Mouse (Mus musculus): ENCODE results near the gene Znrd1as.
"Not testable (repeated sequence)": the region's sequence is repeated elsewhere in the genome, so short reads cannot be mapped to it uniquely, and the experiment has no call there.

Znrd1as gene

DNA sequence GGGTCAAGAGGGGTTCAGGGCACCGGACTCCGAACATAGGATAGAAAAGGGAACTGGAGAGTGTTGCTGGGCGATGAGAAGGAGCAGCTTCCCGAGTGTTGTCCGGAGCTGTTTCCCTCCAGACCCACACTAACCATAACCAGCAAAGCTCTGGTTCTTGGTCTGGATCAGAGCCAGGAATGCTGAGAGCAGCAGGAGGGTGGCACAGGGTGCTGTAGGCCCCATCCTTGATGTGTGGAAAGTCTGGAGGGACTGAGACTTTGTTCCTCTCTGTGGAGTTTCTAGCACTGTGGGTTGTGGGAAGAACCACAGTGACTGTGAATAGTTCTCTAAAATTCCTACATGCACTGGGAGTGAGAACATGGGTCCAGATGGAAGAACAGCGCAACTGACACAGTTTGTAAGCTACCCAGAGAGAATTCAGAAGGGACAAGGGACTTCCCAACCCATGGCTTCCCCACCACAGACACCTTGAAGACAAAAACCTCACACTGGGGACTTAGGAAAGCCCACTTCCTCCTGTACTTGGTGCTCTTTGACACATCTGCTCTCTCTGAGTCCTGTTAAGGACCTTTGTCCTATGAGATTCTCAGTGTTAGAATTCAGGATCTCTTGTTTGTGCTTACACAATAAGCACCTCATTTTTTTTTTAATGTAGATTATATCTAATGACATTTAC, 12.9 kb downstream of the Znrd1as start:
- no peak for DNase-seq (ENCODE audit: low read depth, low spot score)
- H3K36me3 ChIP-seq (ENCODE audit: control insufficient read depth, insufficient read depth, low read length, poor library complexity, severe bottlenecking) = no peaks in the 10 kb centered on the region
- no peaks in the 10 kb centered on the region; the same call in 1 of the 2 replicates for H3K27me3 ChIP-seq (ENCODE audit: control insufficient read depth, insufficient read depth, low read length, poor library complexity, severe bottlenecking)

DNA sequence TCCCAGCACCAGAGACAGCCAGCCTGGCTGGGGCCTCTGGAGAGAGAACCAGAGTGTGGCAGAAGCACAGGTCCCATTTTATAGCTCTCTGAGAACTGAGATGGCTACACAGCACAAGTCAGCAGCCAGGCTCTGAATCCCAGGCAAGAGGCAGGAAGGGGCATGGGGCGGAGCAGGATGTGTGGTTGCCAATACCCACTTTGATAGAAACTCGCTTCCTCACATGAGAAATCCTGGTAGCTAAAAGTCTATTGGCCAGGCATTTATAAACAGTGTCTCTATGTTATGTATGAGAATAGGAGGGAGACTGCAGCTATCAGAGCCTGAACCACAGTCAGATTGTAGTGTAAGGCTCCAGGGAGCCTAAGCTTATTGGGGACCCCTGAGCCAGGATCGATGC, 14.4 kb downstream of the Znrd1as start:
- Histone ChIP-seq H3K27me3 (ENCODE audit: control insufficient read depth, insufficient read depth, low read length, poor library complexity, severe bottlenecking) (no peaks in the 10 kb centered on the region; the same call in none of the 2 replicates), H3K36me3 (ENCODE audit: control insufficient read depth, insufficient read depth, low read length, poor library complexity, severe bottlenecking) (no peaks in the 10 kb centered on the region)
- DNase-seq (ENCODE audit: low read depth, low spot score) = no peak

DNA sequence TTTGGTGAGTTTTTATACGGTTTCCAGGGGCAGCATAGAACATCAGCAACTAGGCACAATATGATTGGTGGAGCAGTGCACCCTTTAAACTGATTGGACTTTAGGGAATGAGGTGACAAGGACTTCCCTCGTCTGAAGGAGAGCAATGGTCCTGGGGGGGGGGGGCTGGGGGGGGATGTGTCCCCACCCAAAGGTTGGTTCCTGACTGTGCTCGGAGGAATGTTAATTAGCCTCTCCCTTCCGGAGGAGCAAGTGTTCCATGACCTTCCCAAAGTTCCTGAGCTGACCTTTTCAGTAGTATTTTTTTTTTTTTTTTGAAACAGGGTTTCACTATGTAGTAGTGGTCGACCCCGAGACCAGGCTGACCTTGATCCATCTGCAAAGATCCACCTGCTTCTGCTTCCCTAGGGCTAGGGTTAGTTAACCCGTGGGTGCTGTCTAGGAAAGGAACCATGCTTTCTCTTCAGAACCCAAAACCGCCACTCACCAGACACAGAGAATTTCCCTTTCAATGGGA, 14.9 kb downstream of the Znrd1as start:
- H3K27me3 ChIP-seq (ENCODE audit: control insufficient read depth, insufficient read depth, low read length, poor library complexity, severe bottlenecking) = no peaks in the 10 kb centered on the region; the same call in none of the 2 replicates
- no peak for DNase-seq (ENCODE audit: low read depth, low spot score)
- no peaks in the 10 kb centered on the region for H3K36me3 ChIP-seq (ENCODE audit: control insufficient read depth, insufficient read depth, low read length, poor library complexity, severe bottlenecking)

- no peak for DNase-seq (ENCODE audit: low read depth, low spot score)
Measured at GRCm38 (mm10) chr17:36981221-36981813, 22.9 kb downstream of the Znrd1as start, which contains the start of gene 2410137M14Rik. TSS of gene 2410137M14Rik (minus strand) at chr17:36981237.

DNA sequence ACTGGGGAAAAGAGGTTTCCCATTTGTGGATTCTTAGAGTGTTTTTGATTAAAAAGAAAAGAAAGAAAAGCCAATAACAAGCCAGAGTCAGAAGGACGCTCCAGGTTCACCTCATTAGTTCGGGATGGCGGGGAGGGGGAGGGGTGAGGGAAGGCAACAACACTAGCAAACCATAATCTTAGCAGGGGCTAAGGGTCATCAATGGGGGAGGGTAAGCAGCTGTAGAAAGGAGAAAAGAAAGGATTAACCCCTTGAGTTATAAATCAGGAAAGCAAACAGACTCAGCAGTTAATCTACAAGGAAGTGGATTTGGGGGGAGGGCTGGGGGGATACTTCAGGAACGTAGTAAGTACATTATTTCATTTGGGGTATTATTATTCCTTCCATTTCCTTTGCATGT, 23.5 kb downstream of the Znrd1as start:
- DNase-seq (ENCODE audit: low read depth, low spot score) = no peak
- H3K27me3 ChIP-seq (ENCODE audit: control insufficient read depth, insufficient read depth, low read length, poor library complexity, severe bottlenecking) = no peaks in the 10 kb centered on the region; the same call in 1 of the 2 replicates

More at GRCm38 (mm10) chr17:36981221-36981813, 22.9 kb downstream of the Znrd1as start, which contains the start of gene 2410137M14Rik:
- H3K27me3 ChIP-seq (ENCODE audit: control insufficient read depth, insufficient read depth, low read length, poor library complexity, severe bottlenecking) = no peaks in the 10 kb centered on the region; the same call in 1 of the 2 replicates
- no peaks in the 10 kb centered on the region for H3K36me3 ChIP-seq (ENCODE audit: control insufficient read depth, insufficient read depth, low read length, poor library complexity, severe bottlenecking)

GRCm38 (mm10) chr17:36982253-36983155, 24.1 kb downstream of the Znrd1as start:
- no peak for DNase-seq (ENCODE audit: low read depth, low spot score)

More for the DNA sequence above, 23.5 kb downstream of the Znrd1as start:
- H3K36me3 ChIP-seq (ENCODE audit: control insufficient read depth, insufficient read depth, low read length, poor library complexity, severe bottlenecking) = no peaks in the 10 kb centered on the region

GRCm38 (mm10) chr17:36988475-36988874, 30.1 kb downstream of the Znrd1as start:
- no peak for DNase-seq (ENCODE audit: low read depth, low spot score)
- H3K36me3 ChIP-seq (ENCODE audit: control insufficient read depth, insufficient read depth, low read length, poor library complexity, severe bottlenecking) = no peaks in the 10 kb centered on the region

More at GRCm38 (mm10) chr17:36982253-36983155, 24.1 kb downstream of the Znrd1as start:
- Histone ChIP-seq H3K27me3 (ENCODE audit: control insufficient read depth, insufficient read depth, low read length, poor library complexity, severe bottlenecking) (no peaks in the 10 kb centered on the region), H3K36me3 (ENCODE audit: control insufficient read depth, insufficient read depth, low read length, poor library complexity, severe bottlenecking) (no peaks in the 10 kb centered on the region)

GRCm38 (mm10) chr17:36989437-36989836, 31.0 kb downstream of the Znrd1as start, which contains the start of gene H2-M5:
TSS of gene H2-M5 (minus strand) at chr17:36989537.
- no peak for DNase-seq (ENCODE audit: low read depth, low spot score)
- Histone ChIP-seq H3K27me3 (ENCODE audit: control insufficient read depth, insufficient read depth, low read length, poor library complexity, severe bottlenecking) (no peaks in the 10 kb centered on the region), H3K36me3 (ENCODE audit: control insufficient read depth, insufficient read depth, low read length, poor library complexity, severe bottlenecking) (no peaks in the 10 kb centered on the region)

More at GRCm38 (mm10) chr17:36988475-36988874, 30.1 kb downstream of the Znrd1as start:
- H3K27me3 ChIP-seq (ENCODE audit: control insufficient read depth, insufficient read depth, low read length, poor library complexity, severe bottlenecking) = no peaks in the 10 kb centered on the region

- not testable (repeated sequence) for H3K36me3 ChIP-seq (ENCODE audit: control insufficient read depth, insufficient read depth, low read length, poor library complexity, severe bottlenecking); H3K27me3 ChIP-seq (ENCODE audit: control insufficient read depth, insufficient read depth, low read length, poor library complexity, severe bottlenecking); DNase-seq (ENCODE audit: low read depth, low spot score)
Measured at GRCm38 (mm10) chr17:36990630-36991029, 32.2 kb downstream of the Znrd1as start.

DNA sequence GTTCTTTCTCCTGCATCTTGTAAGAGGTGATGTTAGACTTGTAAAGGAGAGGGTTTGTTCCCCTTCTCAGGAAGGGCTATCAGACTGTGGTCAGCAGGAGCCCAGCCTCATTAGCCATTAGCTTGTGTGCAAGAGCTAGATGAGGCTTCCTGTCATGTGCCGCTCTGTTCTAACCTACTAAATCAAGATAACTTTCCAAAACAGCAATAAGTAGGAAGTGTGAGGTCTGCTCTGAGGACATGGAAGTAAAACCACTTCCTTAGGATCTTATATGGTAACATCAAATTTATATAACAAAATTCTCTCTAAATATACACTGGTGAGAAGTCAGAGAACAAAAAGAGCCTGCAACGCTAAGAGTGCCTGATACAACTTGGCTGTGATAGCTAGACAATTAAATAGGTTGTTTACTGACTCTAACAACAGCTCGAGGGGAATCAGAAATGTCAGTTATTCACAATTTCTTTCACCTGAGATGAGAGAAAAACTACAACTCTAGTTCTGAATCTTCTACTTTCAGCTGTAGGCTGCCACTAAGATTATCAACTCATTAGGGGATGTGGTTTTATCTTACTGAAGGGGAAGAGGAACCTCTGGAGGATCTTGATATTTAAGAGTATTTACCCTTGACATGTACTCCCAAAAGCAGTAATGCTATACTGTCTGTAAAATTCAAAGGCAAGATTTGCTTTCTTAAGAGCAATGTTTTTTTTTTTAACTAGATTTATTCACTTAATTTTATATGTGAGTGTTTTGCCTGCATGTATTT, 34.1 kb downstream of the Znrd1as start:
- peak; percentile 5 for DNase-seq (ENCODE audit: low read depth, low spot score)
- H3K27me3 ChIP-seq (ENCODE audit: control insufficient read depth, insufficient read depth, low read length, poor library complexity, severe bottlenecking) = no peaks in the 10 kb centered on the region
- H3K36me3 ChIP-seq (ENCODE audit: control insufficient read depth, insufficient read depth, low read length, poor library complexity, severe bottlenecking) = no peaks in the 10 kb centered on the region

- Histone ChIP-seq H3K27me3 (ENCODE audit: control insufficient read depth, insufficient read depth, low read length, poor library complexity, severe bottlenecking) (no peaks in the 10 kb centered on the region), H3K36me3 (ENCODE audit: control insufficient read depth, insufficient read depth, low read length, poor library complexity, severe bottlenecking) (no peaks in the 10 kb centered on the region)
- DNase-seq (ENCODE audit: low read depth, low spot score) = no peak
Measured at GRCm38 (mm10) chr17:36993770-36994325, 35.5 kb downstream of the Znrd1as start.

GRCm38 (mm10) chr17:36994528-36994927, 36.1 kb downstream of the Znrd1as start:
- H3K27me3 ChIP-seq (ENCODE audit: control insufficient read depth, insufficient read depth, low read length, poor library complexity, severe bottlenecking) = no peaks in the 10 kb centered on the region
- DNase-seq (ENCODE audit: low read depth, low spot score) = no peak
- no peaks in the 10 kb centered on the region for H3K36me3 ChIP-seq (ENCODE audit: control insufficient read depth, insufficient read depth, low read length, poor library complexity, severe bottlenecking)

DNA sequence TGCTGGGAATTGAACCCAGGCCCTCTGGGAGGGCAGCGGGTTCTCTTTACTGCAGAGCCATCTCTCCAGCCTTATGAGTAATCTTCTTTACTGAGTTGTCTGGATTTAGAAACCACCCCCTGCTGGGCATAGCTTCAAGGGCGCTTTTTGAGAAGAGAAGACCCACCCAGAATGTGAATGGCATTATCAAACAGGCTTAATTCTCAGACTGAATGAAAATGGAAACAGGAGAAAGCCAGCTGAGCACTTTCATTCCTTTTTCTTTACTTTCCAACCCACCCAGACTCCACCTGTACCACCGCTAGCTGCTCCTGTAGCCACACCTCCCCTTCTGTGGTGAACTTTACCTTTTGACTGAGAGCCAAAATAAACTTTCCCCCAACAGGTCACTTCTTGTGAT, 37.1 kb downstream of the Znrd1as start:
- no peaks in the 10 kb centered on the region for H3K36me3 ChIP-seq (ENCODE audit: control insufficient read depth, insufficient read depth, low read length, poor library complexity, severe bottlenecking)
- no peak for DNase-seq (ENCODE audit: low read depth, low spot score)
- no peaks in the 10 kb centered on the region; the same call in 1 of the 2 replicates for H3K27me3 ChIP-seq (ENCODE audit: control insufficient read depth, insufficient read depth, low read length, poor library complexity, severe bottlenecking)
